Mouse (Mus musculus): ENCODE measurements around the gene Fntb.

DNA sequence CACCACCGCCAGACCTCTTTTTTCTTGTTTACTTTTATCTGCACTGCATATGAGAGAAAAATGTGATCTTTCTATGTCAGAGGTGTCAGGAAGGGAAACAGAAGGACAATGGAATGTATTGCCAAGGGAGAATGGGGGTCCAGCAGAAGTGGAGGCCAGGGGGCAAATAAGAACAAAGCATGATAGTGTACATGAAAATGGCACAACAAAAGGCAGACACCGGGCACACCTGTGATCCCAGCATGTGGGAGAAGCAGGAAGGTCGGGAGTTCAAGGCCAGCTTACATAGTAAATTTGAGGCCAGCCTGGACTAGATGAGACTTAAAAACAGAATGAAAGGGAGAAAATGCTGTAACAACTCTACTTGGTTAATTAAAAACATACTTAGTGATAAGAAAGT, 153.5 kb downstream of the Fntb start:
- TF ChIP-seq POLR2A (IDR thresholded peaks at IDR 0.05; ENCODE audit: control insufficient read depth in 1 of 2, insufficient read depth in 1 of 2, low read depth in 1 of 2, low read length in 2 of 2, poor library complexity in 1 of 2) (no peak), ELF1 (IDR thresholded peaks at IDR 0.05; ENCODE audit: low read depth, low read length) (no peak), ETS1 (IDR thresholded peaks at IDR 0.05; ENCODE audit: low read depth, low read length) (no peak), ZNF384 (IDR thresholded peaks at IDR 0.05; ENCODE audit: low read depth, low read length) (no peak), ZKSCAN1 (IDR thresholded peaks at IDR 0.05; ENCODE audit: low read depth, low read length) (no peak), MAX (IDR thresholded peaks at IDR 0.05; ENCODE audit: low read length) (no peak), TBP (IDR thresholded peaks at IDR 0.05; ENCODE audit: low read depth, low read length) (no peak), JUND (IDR thresholded peaks at IDR 0.05; ENCODE audit: low read depth, low read length) (no peak), MAFK (IDR thresholded peaks at IDR 0.05; ENCODE audit: borderline replicate concordance, low read depth, low read length) (no peak), ZC3H11A (IDR thresholded peaks at IDR 0.05; ENCODE audit: low read depth, low read length) (no peak), GATA1 (IDR thresholded peaks at IDR 0.05; ENCODE audit: low read depth, low read length) (no peak), CHD2 (IDR thresholded peaks at IDR 0.05; ENCODE audit: low read length) (no peak)
